Mouse (Mus musculus): Measurements from ENCODE around the gene Tex26. TPM values are rescaled to one million over a fixed set of nuclear protein-coding genes. Genes with fewer than 3 reads are reported as not detected.

The Tex26 gene
- polyA plus RNA-seq, 1 experiment = 0.28 TPM

- no peaks in the 10 kb centered on the region for H3K79me3 ChIP-seq (ENCODE audit: low read depth)
- H3K36me3 ChIP-seq (ENCODE audit: control insufficient read depth, insufficient read depth) = no peaks in the 10 kb centered on the region
- TF ChIP-seq FOSL1 (IDR thresholded peaks at IDR 0.05; ENCODE audit: insufficient read depth, low read length, poor library complexity, severe bottlenecking) (no peak), CEBPB (IDR thresholded peaks at IDR 0.05; ENCODE audit: low read depth) (no peak), CTCF (IDR thresholded peaks at IDR 0.05; ENCODE audit: control insufficient read depth, insufficient read depth, insufficient read length) (no peak), MYOG (IDR thresholded peaks at IDR 0.05; ENCODE audit: control insufficient read depth, extremely low read depth, insufficient read length) (no peak), MYOD1 (IDR thresholded peaks at IDR 0.05; ENCODE audit: control insufficient read depth, insufficient read length, low read depth) (no peak), MAX (IDR thresholded peaks at IDR 0.05) (no peak), USF1 (IDR thresholded peaks at IDR 0.05; ENCODE audit: low read depth) (no peak)
- no peaks in the 10 kb centered on the region for H3K79me2 ChIP-seq (ENCODE audit: control insufficient read depth, insufficient read depth)
- H3ac ChIP-seq (ENCODE audit: control insufficient read depth, insufficient read length, low read depth) = no peak overlapping the region
- no peaks in the 10 kb centered on the region for H3K27me3 ChIP-seq (ENCODE audit: control insufficient read depth, insufficient read depth, insufficient read length)
- no peak overlapping the region for H3K4me3 ChIP-seq (ENCODE audit: insufficient read depth, poor library complexity, severe bottlenecking)
These were observed 49.0 kb downstream of the Tex26 start for GRCm38 (mm10) chr5:149488360-149489021.

DNA sequence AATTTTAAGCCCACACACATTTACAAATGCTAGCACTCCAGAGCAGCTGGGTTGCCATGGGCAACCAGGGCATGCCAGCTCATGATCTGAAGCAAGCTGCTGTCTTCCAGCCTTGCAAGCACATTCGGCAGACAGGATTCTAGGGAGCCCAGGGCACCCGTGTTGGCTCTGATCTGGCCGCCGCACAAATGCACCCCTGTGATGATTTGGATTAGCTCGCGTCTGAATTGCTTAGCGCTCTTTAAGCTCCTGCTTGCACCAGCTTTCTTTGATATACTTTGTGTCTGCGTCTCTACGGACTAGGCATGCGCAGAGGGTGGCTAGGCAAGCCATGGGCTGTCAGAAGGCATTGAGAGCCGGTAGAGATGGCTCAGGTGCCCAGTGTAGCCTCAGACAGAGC is 49.7 kb downstream of the Tex26 start:
- Histone ChIP-seq H3K79me3 (ENCODE audit: low read depth) (no peaks in the 10 kb centered on the region), H3K27me3 (ENCODE audit: control insufficient read depth, insufficient read depth, insufficient read length) (no peaks in the 10 kb centered on the region), H3K79me2 (ENCODE audit: control insufficient read depth, insufficient read depth) (no peaks in the 10 kb centered on the region), H3K4me3 (ENCODE audit: insufficient read depth, poor library complexity, severe bottlenecking) (no peak overlapping the region), H3K36me3 (ENCODE audit: control insufficient read depth, insufficient read depth) (no peaks in the 10 kb centered on the region), H3ac (ENCODE audit: control insufficient read depth, insufficient read length, low read depth) (no peak overlapping the region)
- TF ChIP-seq MYOD1 (IDR thresholded peaks at IDR 0.05; ENCODE audit: control insufficient read depth, insufficient read length, low read depth) = no peak
- TF ChIP-seq MAX (IDR thresholded peaks at IDR 0.05) = no peak

- Histone ChIP-seq H3ac (ENCODE audit: control insufficient read depth, insufficient read length, low read depth) (no peak overlapping the region), H3K36me3 (ENCODE audit: control insufficient read depth, insufficient read depth) (no peaks in the 10 kb centered on the region), H3K27me3 (ENCODE audit: control insufficient read depth, insufficient read depth, insufficient read length) (no peaks in the 10 kb centered on the region), H3K79me3 (ENCODE audit: low read depth) (no peaks in the 10 kb centered on the region), H3K79me2 (ENCODE audit: control insufficient read depth, insufficient read depth) (no peaks in the 10 kb centered on the region), H3K4me3 (ENCODE audit: insufficient read depth, poor library complexity, severe bottlenecking) (no peak overlapping the region)
- TF ChIP-seq CEBPB (IDR thresholded peaks at IDR 0.05; ENCODE audit: low read depth) = no peak
- no peak for TF ChIP-seq USF1 (IDR thresholded peaks at IDR 0.05; ENCODE audit: low read depth)
- TF ChIP-seq FOSL1 (IDR thresholded peaks at IDR 0.05; ENCODE audit: insufficient read depth, low read length, poor library complexity, severe bottlenecking) = no peak
- no peak for TF ChIP-seq MYOG (IDR thresholded peaks at IDR 0.05; ENCODE audit: control insufficient read depth, extremely low read depth, insufficient read length)
These were observed 50.8 kb downstream of the Tex26 start for GRCm38 (mm10) chr5:149490275-149490674.

GRCm38 (mm10) chr5:149495655-149496054 is 56.2 kb downstream of the Tex26 start:
- Histone ChIP-seq H3ac (ENCODE audit: control insufficient read depth, insufficient read length, low read depth) (no peak overlapping the region), H3K79me3 (ENCODE audit: low read depth) (no peaks in the 10 kb centered on the region), H3K27me3 (ENCODE audit: control insufficient read depth, insufficient read depth, insufficient read length) (no peaks in the 10 kb centered on the region), H3K4me3 (ENCODE audit: insufficient read depth, poor library complexity, severe bottlenecking) (no peak overlapping the region), H3K79me2 (ENCODE audit: control insufficient read depth, insufficient read depth) (no peaks in the 10 kb centered on the region), H3K36me3 (ENCODE audit: control insufficient read depth, insufficient read depth) (no peaks in the 10 kb centered on the region)
- no peak for TF ChIP-seq MYOD1 (IDR thresholded peaks at IDR 0.05; ENCODE audit: control insufficient read depth, insufficient read length, low read depth)
- TF ChIP-seq CEBPB (IDR thresholded peaks at IDR 0.05; ENCODE audit: low read depth) = no peak
- no peak for TF ChIP-seq MAX (IDR thresholded peaks at IDR 0.05)

DNA sequence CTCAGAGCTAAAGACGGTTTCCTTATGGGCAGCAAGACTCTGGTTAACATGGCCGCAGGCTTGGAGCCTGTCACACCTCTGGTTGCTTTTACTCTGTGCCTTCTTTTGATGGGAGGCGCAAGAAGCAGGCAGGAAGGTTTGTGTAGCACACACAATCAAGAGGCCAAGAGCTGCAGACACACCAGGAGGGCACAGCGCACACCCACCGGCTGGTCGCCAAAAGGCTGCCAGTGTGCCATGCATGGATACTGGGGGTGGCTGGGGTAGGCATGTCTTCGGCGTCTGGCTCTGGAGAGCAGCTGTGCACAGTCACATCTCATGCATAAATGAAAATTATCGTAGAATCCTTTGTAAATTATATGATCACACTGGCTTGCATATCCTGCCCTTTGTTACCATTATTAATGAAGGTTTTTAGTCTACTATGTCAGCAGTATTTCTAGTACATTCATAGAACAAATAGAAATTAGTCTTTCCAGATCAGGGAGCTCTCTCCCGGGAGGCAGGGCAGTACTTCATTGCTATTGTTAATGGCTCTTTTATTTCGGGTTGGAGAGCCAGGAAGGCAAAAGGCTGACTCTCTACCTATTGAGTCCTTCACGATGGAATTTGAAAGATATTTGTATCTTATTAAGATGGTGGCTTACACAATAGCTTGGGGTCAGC is 57.1 kb downstream of the Tex26 start:
- TF ChIP-seq USF1 (IDR thresholded peaks at IDR 0.05; ENCODE audit: low read depth) (no peak), FOSL1 (IDR thresholded peaks at IDR 0.05; ENCODE audit: insufficient read depth, low read length, poor library complexity, severe bottlenecking) (no peak), MYOG (IDR thresholded peaks at IDR 0.05; ENCODE audit: control insufficient read depth, extremely low read depth, insufficient read length) (no peak), CEBPB (IDR thresholded peaks at IDR 0.05; ENCODE audit: low read depth) (no peak), MAX (IDR thresholded peaks at IDR 0.05) (no peak), CTCF (IDR thresholded peaks at IDR 0.05; ENCODE audit: control insufficient read depth, insufficient read depth, insufficient read length) (no peak), MYOD1 (IDR thresholded peaks at IDR 0.05; ENCODE audit: control insufficient read depth, insufficient read length, low read depth) (no peak)
- no peaks in the 10 kb centered on the region for H3K79me2 ChIP-seq (ENCODE audit: control insufficient read depth, insufficient read depth)
- no peak overlapping the region for H3ac ChIP-seq (ENCODE audit: control insufficient read depth, insufficient read length, low read depth)
- H3K27me3 ChIP-seq (ENCODE audit: control insufficient read depth, insufficient read depth, insufficient read length) = no peaks in the 10 kb centered on the region
- no peaks in the 10 kb centered on the region for H3K79me3 ChIP-seq (ENCODE audit: low read depth)
- no peaks in the 10 kb centered on the region for H3K36me3 ChIP-seq (ENCODE audit: control insufficient read depth, insufficient read depth)
- H3K4me3 ChIP-seq (ENCODE audit: insufficient read depth, poor library complexity, severe bottlenecking) = no peak overlapping the region

DNA sequence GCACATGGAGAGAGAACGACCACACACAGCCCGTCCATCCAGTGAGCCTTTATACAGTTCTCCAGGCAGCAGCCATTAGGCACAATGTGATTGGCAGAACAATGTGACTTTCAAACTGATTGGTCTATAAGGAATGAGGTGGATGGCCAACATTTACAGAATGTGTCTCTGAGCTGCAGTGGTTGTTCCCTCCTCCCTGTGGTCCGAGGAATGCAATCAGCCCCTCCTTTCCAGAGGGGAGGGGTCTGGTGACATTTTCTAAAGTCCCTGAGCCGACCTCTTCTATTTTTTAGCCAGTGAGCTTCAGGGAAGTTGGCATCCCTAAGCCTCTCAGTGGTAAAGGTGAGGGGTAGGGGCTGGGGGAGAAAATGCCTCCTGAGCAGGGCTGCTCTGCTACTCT is 60.5 kb downstream of the Tex26 start:
- TF ChIP-seq USF1 (IDR thresholded peaks at IDR 0.05; ENCODE audit: low read depth) = no peak
- TF ChIP-seq CEBPB (IDR thresholded peaks at IDR 0.05; ENCODE audit: low read depth) = no peak
- TF ChIP-seq FOSL1 (IDR thresholded peaks at IDR 0.05; ENCODE audit: insufficient read depth, low read length, poor library complexity, severe bottlenecking) = no peak
- no peak for TF ChIP-seq MYOG (IDR thresholded peaks at IDR 0.05; ENCODE audit: control insufficient read depth, extremely low read depth, insufficient read length)
- TF ChIP-seq CTCF (IDR thresholded peaks at IDR 0.05; ENCODE audit: control insufficient read depth, insufficient read depth, insufficient read length) = no peak
- no peak for TF ChIP-seq MAX (IDR thresholded peaks at IDR 0.05)
- no peak for TF ChIP-seq MYOD1 (IDR thresholded peaks at IDR 0.05; ENCODE audit: control insufficient read depth, insufficient read length, low read depth)
- Histone ChIP-seq H3K36me3 (ENCODE audit: control insufficient read depth, insufficient read depth) (no peaks in the 10 kb centered on the region), H3K27me3 (ENCODE audit: control insufficient read depth, insufficient read depth, insufficient read length) (no peaks in the 10 kb centered on the region), H3K79me2 (ENCODE audit: control insufficient read depth, insufficient read depth) (no peaks in the 10 kb centered on the region), H3K4me3 (ENCODE audit: insufficient read depth, poor library complexity, severe bottlenecking) (no peak overlapping the region), H3K79me3 (ENCODE audit: low read depth) (no peaks in the 10 kb centered on the region), H3ac (ENCODE audit: control insufficient read depth, insufficient read length, low read depth) (no peak overlapping the region)

Data from C2C12 (cell line).